Mouse (Mus musculus) lung, postnatal 10 days (tissue): ENCODE results near the gene A630095N17Rik.
A peak's percentile ranks its signal among the peaks of the same experiment; 100 is the strongest.

Experiments used
- DNase-seq: peaks from one replicate; pipeline ENCODE4 v3.0.0; 2021

Gene A630095N17Rik

DNA sequence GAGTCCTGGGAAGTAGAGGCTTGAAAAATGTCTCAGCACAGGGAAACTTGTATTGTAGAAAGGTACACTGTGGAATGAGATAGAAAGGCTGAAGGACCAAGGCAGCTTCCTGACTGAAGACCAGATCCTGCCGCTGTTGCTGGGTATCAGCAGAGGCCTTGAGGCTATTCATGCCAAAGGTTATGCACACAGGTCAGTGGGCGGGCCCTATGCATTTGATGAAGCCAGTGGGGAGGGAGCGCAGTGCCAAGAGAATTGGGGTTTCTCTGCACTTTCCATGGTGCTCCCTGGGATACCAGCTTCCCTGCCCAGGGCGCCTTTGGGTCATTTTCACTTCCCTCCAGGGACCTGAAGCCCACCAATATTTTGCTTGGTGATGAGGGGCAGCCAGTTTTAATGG, 19.4 kb downstream of the A630095N17Rik start:
- no peak for DNase-seq

DNA sequence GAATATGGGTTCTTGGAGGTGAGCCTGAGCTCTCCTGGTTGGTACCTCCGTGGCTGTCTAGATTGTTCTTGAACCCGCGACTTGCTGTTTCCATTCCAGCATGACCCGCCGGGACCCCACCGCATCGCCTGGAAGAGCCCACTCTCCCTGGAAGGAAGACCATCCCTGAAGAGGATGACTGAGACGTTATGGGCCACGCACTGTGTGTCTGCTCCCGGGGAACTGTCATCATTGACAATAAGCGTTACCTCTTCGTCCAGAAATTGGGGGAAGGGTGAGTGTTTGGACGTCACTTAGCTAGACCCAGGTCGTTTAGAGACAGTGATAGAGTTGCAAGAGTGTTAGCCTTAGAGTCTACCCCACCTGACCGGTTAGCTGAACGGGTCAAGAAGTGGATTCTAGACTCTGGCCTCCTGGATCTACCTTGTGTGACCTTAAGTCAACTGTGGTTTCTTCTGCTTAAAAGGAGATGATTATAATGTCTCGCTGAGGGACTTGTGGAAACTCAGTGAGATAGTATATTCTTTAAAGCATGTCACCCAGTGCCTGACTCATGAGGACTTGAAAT, 20.7 kb downstream of the A630095N17Rik start:
- DNase-seq: no peak

DNA sequence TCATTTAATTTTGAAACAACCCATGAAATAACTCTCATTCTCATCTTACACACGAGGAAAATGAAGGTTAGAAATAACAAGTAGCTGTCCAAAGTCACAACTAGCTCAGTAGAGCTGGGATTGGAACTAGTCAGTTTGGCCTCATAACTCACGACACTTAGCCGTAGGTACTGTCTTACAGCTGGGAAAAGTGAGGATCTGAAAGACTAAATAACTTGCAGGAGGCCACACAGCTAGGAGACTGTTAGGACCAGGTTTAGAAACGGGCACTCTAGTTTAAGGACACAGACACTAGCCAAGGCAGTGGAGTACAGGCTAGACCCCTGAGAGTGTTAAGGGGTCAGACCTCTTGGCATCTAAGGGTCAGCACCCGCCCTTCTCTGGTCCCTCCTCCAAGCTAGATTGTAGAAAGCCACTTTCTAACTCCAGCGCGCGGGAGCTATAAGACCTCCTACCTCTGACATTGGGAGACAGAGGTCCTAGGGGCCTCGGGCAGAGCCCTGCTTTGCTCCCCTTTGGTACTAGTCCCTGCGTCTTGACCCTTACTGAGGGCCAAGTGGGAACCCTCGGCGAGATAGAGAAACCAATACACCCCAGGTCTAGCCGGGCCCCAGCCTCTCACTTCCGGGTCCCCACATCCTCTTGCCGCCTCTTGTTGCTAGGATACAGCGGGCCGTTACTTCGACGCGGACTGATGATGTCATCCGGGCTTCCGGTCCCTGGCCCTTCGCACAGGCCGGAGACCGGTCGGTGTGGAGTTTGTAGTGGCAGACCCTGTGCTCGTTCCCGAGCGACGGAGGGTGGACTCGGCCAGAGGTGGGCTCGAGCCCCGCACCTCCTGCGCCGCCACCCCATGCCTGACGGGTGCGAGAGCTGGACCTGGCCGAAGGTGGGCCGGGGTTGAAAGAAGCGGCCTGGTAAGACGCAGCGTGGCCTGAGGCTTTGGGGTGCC, 21.5 kb downstream of the A630095N17Rik start, which contains the start of the genes Glb1l and Stk16:
Gene Glb1l, minus strand, starts transcription at position 678 of the 952 bp plus-strand sequence.
Gene Stk16, plus strand, starts transcription at position 703 of the 952 bp plus-strand sequence.
- DNase-seq: peak; percentile 98

DNA sequence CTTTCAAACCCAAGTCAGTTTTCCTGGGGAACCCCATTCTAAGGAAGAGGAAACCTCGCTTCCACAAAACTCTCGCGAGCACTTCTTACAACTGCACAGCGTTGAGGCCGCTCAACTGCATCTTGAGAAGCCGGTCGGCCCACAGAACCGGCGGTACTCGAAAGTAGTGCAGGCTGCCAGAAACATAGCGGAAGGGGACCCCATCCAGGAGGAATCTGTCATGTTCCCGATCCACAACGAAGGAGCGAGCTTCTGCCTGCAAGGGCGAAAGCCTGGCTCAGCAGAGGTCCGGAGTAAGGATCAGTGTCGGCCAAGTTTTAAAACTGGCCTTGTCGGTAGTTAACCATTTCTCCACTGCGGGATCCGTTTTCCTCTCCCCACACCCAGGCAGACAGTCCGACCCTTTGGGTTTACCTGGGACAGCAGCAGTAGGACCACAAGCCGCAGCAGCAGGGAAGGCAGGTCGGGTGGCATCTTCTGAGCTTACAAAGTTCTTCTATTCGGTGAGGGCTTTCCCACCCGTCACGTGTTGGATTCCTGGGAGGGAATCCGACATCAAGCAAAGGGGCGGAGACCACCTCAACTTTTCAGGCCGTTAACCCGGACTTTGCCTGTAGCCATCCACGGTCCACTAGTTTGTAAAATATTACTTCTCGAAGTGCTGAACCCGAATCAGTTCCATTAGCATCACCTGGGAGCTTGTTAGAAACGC, 22.8 kb downstream of the A630095N17Rik start:
- DNase-seq: peak; percentile 73

DNA sequence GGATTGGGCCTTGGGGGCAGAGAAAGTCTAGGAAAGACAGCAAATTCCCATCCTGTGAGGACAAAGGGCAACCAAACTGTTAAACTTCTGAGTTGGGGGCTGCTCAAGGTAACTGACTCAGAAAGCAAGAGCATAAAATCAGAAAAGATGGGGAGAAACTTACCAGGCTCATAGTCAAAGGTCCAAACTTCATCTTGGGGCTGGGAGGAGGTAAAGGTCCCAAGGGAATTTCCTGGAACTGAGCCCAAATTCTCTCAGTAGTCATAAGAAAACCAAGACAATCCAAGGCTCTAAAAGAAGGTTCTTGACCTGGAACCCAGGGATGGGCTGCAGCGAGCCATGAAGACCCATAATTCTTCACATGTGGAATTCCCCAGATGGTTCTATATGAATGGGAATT, 30.7 kb downstream of the A630095N17Rik start:
- no peak for DNase-seq

DNA sequence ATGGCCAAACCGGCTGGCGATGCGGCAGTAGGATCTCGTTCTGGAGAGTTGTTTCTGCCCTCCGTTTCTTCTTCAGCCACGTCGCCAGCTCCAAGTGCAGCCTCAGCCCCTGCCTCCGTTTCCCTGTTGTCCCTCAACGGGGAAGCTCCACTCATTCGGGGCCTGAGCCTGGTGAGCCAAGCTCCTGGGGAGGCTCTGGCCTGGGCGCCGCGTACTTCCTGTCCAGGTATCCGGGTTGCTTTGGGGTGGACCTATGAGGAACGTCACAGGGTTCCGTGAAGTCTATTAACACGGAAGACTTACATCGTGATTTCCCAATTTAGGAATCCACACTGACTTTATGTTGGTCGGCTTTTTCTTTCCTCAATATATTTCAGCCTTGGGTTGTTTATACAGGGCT, 39.5 kb downstream of the A630095N17Rik start:
- peak; percentile 48 for DNase-seq

DNA sequence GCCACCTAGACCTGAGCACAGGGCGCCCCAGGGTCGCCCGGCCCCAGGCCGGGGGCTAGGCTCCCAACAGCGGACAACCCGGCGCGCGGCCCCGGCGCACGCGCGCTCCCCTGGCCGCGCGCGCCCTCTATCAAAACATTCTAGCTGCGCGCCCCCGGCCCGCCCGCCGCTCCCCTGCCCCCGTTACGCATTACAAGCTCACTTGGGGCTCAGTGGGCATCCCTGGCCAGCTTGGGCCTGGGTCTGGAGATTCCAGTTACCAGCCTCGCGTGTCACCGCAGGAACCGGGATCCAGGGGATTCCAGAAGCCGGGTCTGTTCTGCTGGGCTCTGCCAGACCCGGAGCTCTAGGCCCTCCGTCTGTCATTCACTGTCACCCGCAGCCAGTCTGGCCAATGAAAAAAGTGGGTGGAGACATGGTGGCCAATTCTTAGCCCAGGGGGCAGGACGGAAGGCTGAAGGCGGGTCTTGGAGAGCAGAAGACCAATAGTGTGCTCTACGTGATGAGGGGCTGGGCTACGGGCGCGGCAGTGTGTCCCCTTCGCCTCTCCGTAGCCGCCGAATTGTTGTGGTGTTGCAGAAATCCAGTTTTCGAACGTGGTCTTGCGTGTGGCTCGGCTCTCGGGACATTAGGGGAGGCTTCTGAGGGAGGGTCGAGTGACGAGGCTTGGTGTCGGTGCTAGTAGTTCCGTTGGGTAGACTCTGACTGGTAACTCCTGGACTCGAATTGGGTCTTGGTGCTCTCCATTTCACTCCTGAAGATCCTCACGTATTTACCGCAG, 40.1 kb downstream of the A630095N17Rik start, which contains the start of the genes Ankzf1 and Atg9a:
Gene Ankzf1, plus strand, starts transcription at position 530 of the 781 bp plus-strand sequence.
Gene Atg9a, minus strand, starts transcription at position 575 of the 781 bp plus-strand sequence.
- peak; percentile 99 for DNase-seq

DNA sequence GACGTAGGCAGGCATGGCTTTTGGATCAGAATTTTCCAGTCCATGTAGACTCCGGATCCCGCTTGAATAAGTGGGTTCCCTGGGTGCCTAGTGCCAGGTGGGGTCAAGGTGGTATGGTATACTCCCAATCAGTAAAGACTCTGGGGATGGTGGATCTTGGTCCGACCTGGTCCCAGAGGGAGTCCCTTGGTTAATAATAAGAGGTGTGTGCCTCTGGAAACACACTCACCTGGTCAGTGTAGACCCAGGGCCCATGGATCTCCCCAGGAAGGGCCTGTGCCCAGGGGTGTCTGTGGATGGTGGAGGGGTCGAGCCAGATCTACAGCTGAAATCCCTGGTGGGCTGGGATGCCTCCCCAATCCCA, 40.7 kb downstream of the A630095N17Rik start:
- DNase-seq: no peak

DNA sequence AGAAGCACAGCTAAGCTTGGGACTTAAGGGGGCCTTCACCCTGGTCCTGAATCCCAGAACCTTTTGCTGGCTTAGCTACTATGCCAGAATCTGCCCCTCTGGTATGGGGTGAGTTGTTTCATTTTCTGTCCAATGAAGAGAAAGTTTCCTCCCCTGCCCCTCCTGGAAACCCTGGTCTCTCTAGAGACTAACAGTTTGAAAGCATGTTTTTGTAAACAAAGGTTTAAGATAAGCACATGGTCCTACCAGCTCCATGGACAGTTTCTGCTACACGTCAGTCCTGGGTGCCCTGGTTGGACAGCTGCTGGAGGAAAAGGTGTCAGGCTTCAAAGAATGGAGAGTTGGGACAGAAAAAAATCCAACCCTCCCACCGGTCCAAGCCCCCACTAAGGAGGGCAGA, 41.3 kb downstream of the A630095N17Rik start:
- no peak for DNase-seq

DNA sequence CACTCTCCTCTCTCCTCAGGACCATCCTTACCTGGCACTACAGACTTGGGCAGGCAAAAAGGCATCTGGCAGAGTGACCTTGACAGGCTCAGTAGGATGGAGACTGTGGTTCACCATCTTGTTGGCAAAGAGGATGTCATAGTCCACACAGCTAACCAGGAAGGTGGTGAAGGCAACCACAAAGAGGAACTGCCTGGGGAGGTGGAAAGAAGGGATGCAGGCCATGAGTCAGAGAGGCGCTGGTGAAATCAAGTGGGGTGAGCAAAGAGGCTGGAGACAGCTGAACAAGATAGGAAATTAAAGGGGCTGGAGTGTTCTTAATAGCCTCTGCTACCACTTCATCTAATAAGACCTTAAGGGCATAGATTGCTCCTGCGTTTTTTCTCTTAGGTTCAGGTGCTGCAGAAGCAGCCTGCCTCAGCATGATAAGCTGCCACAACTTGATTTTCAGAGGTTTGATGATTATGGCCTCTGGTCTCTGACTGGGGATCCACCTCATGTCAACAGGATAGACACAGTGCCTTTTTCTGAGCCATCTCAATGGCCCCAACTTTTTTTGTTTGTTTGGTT, 43.9 kb downstream of the A630095N17Rik start:
- DNase-seq: no peak

DNA sequence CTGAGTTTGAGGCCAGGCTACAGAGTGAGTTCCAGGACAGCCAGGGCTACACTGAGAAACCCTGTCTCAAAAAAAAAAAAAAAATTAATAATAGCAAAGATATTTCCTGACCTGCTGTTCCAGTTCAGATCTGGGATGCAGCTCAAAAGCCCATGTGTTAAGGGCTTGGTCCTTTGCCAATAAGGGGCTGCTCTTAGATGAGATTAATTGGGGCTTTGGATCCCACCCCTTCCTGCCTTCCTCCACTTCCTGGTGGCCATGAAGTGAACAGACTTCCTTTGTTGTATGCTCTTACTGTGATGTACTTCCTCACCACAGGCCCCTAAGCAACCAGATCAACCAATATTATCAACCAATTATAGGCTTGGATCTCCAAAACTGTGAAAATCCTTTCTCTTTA, 44.8 kb downstream of the A630095N17Rik start:
- no peak for DNase-seq

DNA sequence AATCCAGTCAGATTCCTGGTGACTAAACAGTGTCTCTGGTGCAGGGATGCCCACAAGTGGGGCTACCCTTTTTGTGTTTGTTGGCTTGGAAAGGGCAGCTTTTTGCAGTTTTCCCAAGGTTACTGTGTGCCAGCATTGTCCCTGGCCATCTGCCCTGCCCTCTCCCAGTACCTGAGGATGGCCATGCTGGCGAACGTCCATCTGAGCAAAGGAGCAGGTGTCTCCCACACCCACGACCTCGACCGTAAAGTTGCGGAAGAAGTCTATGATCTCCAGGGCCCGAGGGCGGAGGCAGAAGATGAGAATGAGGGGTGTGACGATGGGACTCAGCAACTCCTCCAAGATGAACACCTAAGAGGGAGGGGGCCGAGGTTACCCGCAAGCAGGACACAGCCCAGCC, 46.4 kb downstream of the A630095N17Rik start:
- no peak for DNase-seq

DNA sequence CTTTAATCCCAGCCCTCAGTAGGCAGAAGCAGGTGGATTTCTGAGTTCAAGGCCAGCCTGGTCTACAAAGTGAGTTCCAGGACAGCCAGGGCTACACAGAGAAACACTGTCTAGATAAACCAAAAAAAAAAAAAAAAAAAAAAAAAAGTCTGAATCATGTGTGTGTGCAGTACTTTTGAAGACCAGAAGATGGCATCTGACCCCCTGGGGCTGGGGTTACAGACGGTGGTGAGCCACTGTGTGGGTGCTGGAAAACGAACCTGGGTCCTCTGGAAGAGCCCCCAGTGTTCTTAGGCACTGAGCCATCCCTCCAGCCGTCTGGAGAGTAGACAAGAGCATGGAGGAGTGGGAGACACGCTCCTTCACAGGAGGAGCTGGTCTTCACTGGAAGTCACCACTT, 49.7 kb downstream of the A630095N17Rik start:
- DNase-seq: no peak

DNA sequence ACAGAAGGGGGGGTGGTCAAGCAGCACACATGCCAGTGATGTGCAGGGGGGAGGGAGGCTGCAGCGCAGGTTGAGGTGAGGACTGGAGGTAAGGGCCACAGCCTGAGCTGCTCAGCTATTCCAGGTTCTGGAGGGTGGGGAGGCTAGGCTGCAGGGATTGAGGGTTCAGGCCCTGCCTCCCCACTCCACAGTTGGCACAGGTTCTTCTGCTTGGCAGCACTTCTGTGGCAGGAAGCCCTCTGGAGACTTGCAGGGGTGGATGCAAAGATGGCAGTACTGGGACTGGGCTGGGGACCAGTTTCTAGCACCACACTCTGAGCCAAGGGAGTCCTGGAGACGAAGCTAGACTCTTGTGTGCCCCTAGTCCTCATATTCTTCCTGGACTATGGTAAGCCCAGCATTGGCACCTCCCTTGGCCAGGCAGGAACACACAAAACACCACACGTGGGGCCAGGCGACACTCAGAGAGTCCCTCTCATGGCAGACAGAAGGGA, 50.5 kb downstream of the A630095N17Rik start:
- no peak for DNase-seq

DNA sequence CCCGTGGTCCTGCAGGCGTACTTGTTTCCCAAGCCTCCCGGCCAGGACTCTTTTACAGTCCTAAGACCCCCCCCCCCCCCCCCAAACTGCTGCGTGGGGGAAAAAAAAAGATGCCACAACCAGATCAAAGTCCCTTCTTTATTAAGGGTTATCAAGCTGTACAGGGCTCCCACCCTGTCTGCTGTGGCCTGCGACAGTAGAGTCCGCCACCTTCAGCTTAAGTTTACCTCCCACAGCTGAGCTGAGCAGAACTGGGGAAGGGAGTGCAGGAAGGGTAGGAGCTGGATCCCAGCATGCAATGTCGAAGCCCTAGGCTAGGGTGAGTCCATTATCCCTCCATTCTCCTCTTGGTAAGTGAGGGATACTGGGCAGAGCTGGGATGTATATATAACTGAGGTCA, 51.2 kb downstream of the A630095N17Rik start:
- DNase-seq: no peak

DNA sequence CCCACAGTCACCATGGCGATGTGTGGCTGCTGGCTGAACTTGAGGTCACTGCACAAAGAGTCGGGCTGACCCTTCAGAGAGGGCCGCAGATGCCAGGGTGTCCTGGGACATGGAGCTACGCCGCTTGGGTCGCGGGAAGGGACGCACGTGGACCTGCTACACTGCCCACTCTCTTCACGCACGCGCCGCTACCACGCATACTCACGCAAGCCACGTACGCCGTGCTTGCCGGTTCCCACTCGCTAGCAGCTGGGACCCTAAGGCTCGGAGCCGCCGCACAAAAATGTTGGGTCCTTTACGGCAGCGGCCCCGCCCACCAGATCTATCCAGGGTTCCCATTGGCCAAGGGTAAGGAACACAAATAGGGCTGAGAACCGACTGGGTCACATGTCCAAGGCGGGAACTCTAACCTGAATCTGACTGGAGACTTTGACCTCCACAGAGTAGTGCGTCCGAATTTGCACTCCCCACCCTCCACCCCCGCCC, 51.8 kb downstream of the A630095N17Rik start, which contains the start of gene Abcb6:
Gene Abcb6, minus strand, starts transcription at position 288 of the 486 bp plus-strand sequence.
- peak; percentile 93 for DNase-seq

DNA sequence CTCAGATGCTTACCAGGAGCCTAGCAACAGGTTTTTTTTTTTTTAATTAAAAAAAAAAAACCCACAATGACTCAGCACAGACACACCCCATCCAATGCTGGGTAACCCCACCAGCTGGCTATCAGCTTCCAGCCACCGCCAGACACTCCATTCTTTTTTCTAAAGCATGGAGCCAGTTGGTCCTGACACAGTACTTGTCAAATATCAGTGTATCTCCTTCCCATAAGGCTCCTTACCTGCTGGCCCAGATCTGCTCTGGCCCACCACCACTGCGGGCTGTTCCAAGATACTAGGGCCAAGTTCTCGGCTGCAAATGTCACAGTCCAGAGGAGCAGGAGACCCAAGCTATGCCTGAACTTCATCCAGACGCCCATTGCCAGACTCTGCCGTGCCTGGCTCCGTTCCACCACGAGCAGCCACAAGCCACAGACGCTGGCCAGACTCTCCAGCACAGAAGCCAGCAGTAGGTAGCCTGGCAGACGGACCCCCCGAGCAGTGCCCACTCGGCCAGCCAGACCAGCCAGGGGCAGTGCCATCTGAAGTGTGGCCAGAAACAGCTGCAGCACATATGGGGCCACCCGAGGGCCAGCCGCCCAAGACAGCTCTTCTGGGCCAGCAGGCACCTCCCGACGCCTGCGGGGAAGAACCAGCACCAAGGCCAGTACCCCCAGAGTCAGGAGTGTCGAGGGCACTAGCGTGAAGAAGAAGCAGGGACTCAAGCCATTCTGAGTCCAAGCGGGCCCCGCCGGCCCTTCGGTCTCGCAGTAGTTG, 52.4 kb downstream of the A630095N17Rik start:
- DNase-seq: peak; percentile 29
